Mouse (Mus musculus) G1E-ER4 (cell line): ENCODE measurements around the gene Ascl2. TPM values are rescaled to one million over a fixed set of nuclear protein-coding genes. Genes with fewer than 3 reads are reported as not detected.

Source experiments
- GATA1 ChIP-seq: IDR thresholded peaks from one replicate; pipeline ENCODE4 v1.8.0; 2012; ENCODE audit warnings: low read length, inconsistent platforms
- polyA plus RNA-seq: library from polyadenylated mRNA; stranded (reverse); fragments of >175 nt; gene quantifications from 2 replicates; pipeline ENCODE4 v1.2.3, GENCODE M21; 2012

Ascl2 gene
- polyA plus RNA-seq, 1 experiment: 0.03 TPM

DNA sequence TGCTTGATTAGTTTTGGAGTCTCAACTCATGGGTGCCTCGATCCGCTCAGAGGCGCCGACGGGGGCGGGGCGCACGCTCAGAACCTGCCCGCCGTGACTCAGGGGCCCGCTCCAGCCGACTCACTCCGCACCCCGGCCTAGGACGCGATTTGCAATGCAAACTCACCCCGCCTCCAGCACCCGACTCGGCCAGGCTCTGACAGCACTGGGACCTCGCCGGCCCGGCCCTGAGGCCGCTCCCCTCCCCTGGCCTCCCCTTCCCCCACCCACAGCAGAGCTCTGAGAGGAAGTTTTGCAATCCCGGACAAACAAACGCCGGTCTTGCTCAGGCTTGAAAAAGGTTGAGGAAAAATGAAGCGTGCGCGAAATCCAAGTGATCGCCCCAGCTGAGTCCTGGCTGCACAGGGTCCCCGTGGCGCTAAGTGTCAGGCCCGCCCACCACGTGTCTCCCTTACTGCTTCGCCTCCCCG is 1.6 kb downstream of the Ascl2 start:
- TF ChIP-seq GATA1: no peak

DNA sequence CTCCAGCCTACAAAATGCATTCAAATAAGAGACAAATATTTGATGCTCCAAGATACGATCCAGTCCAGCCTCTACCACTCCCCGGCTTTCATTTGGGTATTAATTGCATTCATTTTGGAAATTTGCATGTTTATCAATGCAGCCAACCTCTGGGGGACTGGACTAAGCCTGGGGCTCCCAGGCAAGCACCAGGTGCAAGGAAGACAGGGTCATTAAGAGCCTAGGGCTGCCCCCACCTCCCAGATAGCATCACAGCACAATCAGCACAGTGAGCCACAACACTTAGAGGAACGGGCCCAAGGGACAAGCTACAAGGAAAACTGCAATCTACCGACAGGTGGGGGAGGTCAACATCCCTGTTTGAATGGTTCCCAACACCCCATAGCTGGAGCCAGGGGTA is 9.3 kb downstream of the Ascl2 start:
- TF ChIP-seq GATA1: no peak

DNA sequence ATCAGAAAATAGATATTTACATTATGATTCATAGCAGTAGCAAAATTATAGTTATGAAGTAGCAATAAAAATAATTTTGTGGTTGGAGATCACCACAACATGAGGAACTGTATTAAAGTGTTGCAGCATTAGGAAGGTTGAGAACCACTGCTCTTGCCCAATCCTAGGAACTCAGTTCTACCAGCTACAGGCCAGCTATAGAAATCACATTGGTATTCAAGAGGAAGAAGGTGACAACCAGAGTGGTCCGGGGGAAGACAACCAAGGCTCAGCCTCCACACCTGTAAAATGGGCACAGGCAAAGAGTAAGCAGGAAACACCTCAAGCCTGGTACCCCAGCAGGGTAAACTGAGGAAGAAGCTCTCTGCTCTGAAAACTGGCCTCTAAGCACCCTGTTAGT is 10.2 kb downstream of the Ascl2 start:
- no peak for TF ChIP-seq GATA1

DNA sequence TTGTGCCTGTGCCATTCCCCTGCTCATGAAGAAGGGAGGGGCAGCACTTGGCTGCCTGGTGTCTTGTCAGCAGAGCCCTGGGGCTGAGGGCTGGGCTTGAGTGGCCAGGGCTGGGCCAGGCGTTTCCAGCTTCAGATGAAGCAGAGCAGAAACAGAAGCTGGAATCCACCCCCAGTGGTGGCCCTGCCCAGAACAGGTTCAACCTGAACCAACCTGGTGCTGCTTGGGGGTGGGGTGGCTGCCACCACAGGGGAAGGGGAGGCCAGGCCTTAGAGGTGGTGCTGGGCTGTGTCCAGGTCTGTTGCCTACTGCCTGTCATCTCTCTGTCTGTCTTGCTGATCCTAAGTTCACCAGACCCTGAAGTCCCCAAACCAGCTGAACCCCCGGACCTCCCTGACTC is 13.0 kb downstream of the Ascl2 start:
- no peak for TF ChIP-seq GATA1

DNA sequence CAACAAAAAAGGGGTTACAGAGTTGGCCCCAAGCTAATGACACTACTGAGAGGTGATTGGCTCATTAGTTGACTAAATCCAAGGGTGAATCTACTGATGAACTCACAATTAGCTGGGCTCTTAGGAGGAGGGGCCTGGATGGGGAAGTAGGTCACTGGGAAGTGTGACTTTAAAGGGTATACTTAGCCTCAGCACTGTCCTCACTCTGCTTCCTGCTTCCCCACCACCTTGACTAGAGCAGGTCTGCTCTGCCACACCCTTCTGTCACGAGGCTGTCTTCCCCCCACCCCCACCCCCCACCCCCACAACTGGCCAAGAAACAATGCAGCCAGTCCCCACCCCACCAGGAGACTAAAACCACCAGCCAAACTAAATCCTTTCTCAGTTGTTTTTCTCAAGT is 19.5 kb downstream of the Ascl2 start:
- no peak for TF ChIP-seq GATA1

DNA sequence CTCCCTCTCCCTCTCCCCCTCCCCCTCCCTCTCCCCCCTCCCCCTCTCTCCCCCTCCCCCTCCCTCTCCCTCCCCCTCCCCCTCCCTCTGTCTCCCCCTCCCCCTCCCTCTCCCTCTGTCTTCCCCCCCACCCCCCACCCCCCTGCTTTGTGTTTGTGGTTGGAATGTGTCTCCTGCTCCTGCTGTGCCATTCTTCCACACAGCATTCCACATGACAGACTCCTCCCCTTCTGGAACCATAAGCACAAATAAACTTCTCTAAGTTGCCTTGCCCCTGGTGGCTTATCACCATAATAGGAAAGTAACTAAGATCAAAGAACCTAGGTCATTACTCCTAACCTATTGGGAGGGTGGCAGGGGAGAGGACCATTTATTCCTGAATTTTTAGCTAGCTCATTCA is 31.4 kb downstream of the Ascl2 start:
- TF ChIP-seq GATA1: no peak

DNA sequence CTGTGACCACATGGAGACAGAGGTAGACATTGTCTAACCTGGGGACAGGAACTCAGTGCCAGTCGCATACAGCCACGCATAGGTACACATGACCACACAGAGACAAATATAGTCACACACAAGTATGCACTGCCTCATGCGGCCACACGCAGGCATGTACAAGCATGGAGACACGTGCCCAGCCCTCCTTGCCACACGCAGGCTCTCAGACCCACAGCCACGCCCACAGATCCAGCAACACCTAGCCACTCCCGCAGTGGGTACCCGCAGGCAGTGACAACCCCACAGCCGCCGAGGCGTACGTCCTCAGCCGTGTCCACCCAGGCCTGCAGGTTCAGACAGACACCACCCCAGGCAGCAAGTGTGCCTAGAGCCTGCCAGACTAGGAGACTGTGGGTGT is 33.4 kb downstream of the Ascl2 start:
- TF ChIP-seq GATA1: no peak

DNA sequence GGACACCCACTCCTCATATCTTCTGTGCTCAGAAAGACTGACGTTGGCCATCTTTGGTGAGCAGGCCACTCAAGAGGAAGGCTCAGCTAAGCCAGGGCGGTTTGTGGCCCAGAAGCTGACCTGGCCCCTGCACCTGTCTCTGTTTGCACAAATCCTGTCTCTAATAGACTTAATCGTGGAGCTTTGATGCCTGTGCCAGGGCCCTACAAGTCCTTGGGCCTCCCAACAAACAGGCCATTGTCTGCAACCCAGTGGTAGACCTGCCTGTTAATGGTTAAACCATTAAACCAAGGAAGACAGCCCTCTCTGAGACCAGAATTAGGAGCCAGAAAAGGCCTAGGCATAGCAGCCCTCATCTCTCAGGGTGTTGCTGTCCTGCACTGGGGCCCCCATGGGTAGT is 36.6 kb downstream of the Ascl2 start:
- no peak for TF ChIP-seq GATA1

DNA sequence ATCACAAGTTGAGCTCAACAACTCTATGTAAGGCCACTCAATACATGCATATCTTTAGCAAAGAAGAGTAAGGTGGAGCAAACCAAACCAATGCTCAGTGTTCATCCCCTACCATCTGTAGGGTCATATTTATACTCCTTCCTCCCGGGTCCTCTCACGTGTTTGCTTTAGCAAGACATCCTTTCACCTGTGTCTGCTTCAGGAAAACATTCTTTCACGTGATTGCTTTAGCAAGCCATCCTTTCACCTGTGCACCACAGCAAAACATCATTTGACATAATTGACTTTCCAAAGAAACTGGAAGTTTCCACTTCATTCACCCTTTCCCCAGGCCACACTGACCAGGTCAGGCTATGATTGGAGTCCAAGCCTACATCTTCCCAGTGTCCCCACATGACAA is 38.0 kb downstream of the Ascl2 start, which contains the start of gene Th:
Gene Th (minus strand): TSS at position 101 of the 400 bp plus-strand sequence.
- no peak for TF ChIP-seq GATA1

DNA sequence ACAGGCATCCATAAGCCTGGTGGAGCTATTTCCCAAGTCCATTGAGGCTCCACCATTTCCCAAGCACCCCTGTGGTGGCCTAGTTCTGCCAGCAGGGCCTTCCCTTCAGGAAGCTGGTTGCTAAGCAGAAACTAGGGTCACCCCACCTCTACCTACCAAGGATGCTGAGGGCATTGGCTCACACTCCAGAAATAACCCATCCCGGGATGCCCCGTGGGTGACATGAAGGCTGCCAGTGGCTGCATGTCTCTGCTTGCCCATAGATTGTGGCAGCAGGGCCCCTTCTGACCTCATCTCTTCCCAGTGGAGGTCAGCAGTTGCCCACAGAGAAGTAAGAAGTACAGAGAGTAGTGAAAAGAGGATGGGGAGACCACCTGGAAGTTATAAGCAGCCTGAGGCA is 39.5 kb downstream of the Ascl2 start:
- no peak for TF ChIP-seq GATA1

DNA sequence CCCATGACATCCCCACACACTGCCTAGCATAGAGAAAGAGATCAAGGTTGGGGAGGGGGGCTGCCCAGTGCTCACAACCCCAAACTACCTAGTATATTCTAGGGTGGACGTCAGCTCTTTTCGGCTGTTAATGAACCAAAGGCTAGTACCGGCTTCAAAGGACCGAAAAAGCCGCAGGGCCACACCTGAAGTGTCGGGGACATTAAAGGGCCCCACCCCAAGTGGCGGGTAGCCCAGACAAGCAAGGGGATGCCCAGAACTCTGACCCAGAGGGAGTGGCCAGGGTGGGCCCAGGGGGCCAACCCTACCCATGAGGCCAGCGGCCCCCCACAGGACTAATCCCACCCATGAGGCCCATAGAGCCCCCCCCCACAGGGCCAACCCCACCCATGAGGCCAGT is 41.8 kb downstream of the Ascl2 start:
- TF ChIP-seq GATA1: no peak

DNA sequence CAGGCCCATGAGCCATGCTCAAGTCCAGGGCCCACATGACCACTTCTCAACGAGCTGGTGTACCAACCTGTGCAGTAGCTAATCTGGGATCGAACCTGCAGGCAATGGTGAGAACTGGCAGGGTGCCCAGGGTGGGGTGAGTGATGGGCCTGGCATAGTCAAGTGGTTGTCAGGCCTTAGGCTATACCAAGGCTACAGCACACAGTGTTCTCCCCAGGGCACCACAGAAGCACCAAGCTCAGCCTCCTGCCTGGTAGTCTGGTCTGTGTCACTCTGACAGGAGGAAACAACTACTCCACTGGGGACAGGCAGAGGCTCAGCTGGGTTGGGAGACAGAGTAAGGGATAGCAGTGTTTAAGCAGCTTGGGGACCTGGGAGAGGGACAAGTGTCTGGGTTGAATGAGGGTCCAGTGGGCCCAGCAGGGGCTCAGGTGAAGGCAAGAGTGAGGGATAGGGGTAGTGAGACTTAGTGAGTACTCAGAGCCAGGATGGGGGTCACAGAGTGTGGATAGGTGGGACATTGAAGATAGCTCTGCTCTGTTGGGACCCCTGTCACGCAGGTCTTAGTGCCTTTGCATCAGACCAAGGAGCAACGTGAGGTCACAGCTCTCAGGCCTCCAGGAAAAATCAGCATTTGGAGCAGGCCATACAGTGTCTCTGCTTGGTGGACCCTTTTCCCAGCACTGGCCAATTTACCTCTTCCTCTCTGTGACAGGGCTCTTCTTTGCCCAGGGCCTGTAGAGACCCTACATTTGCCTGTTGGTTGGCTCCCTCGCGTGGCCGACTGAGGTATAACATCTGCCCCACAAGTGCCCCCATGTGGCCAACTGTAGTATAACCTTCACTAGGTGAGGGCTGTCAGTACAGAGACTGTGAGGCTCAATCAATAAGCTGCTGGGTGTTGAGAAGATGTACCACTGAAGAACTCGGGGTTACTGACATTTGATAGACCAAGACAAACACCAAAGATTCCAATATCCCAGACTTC is 50.1 kb downstream of the Ascl2 start:
- no peak for TF ChIP-seq GATA1

DNA sequence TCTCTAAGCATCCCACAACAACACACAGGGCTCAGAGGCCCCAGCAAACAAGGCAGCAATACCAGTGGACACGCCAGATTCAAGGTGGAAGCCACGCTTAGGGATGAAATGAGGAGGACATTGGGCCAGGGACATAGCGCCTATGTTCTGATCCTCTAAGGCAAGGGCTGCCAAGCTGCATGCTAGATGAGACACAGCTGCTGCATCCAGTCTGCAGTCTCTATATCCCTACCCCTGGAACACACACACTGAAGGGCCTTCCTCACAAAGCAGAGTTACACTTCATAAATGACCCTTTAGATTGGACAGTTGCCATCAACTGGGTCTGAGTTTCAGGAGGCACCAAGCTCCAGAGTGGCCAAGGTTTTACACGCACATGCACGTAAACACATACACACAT is 51.4 kb downstream of the Ascl2 start:
- no peak for TF ChIP-seq GATA1

Other genes with a start within 250 kb of the Ascl2 start
- not detected in 2 replicates for gene Ins2, start 225.9 kb downstream of the Ascl2 start, polyA plus RNA-seq
- gene Th, start 38.1 kb downstream of the Ascl2 start, polyA plus RNA-seq: not detected in 2 replicates
- gene Tspan32, start 35.8 kb upstream of the Ascl2 start, polyA plus RNA-seq: 86.9 and 111 TPM in 2 replicates
- gene Cd81, start 83.5 kb upstream of the Ascl2 start, polyA plus RNA-seq: 103 and 152 TPM in 2 replicates
- gene Tssc4, start 100.0 kb upstream of the Ascl2 start, polyA plus RNA-seq: 235 and 294 TPM in 2 replicates
- gene Trpm5, start 125.4 kb upstream of the Ascl2 start, polyA plus RNA-seq: not detected in 2 replicates
- not detected in 2 replicates for gene Kcnq1, start 137.1 kb upstream of the Ascl2 start, polyA plus RNA-seq